Mouse (Mus musculus) forebrain, embryonic 15.5 days (tissue): ENCODE results near the gene Rab24. TPM values are rescaled to one million over a fixed set of nuclear protein-coding genes. Genes with fewer than 3 reads are reported as not detected.

Source experiments
- ATAC-seq: fragments of 200-750 bp; cut with Nextera tagmentation; replicated peaks from 2 replicates; pipeline ENCODE4 v1.8.0; 2017; ENCODE audit warnings: mild to moderate bottlenecking, moderate TSS enrichment, moderate library complexity
- H3K27ac ChIP-seq: fragments of 300-500 bp; sonication (generic); replicated peaks from 2 replicates; pipeline ENCODE4 v1.5.1; 2015; ENCODE audit warnings: mild to moderate bottlenecking, inconsistent platforms
- H3K27me3 ChIP-seq: fragments of 300-500 bp; sonication (generic); 2 replicates; pipeline ENCODE4 v1.6.1; 2015; ENCODE audit warnings: inconsistent platforms
- H3K36me3 ChIP-seq: fragments of 300-500 bp; sonication (generic); 2 replicates; pipeline ENCODE4 v1.6.1; 2015; ENCODE audit warnings: mild to moderate bottlenecking, inconsistent platforms
- H3K4me1 ChIP-seq: fragments of 300-500 bp; sonication (generic); 2 replicates; pipeline ENCODE4 v1.6.1; 2015; ENCODE audit warnings: inconsistent platforms
- H3K4me2 ChIP-seq: fragments of 300-500 bp; sonication (generic); replicated peaks from 2 replicates; pipeline ENCODE4 v1.6.1; 2015; ENCODE audit warnings: mild to moderate bottlenecking, inconsistent platforms
- H3K4me3 ChIP-seq: fragments of 300-500 bp; sonication (generic); 2 replicates; pipeline ENCODE4 v1.5.1; 2015; ENCODE audit warnings: mild to moderate bottlenecking, inconsistent platforms
- H3K9ac ChIP-seq: fragments of 300-500 bp; sonication (generic); replicated peaks from 2 replicates; pipeline ENCODE4 v1.6.1; 2015; ENCODE audit warnings: mild to moderate bottlenecking, inconsistent platforms
- H3K9me3 ChIP-seq: fragments of 300-500 bp; sonication (generic); 2 replicates; pipeline ENCODE4 v1.6.1; 2016; ENCODE audit warnings: inconsistent platforms
- WGBS: fragments of 180-500 bp; shearing (Covaris S2); methylation state at CpG from one replicate; pipeline ENCODE4 v1.1.7; 2015; ENCODE audit warnings: mixed read lengths; 5-methylcytosine and 5-hydroxymethylcytosine counted together
- polyA plus RNA-seq: library from polyadenylated mRNA; unstranded; fragments of >200 nt; fragmentation: Nextera tagmentation; extraction: Ambion mirVana; gene quantifications from 2 replicates; pipeline ENCODE4 v1.2.1, GENCODE M21; 2015

Rab24 gene
- polyA plus RNA-seq, result 114 and 118 TPM in 2 replicates

- peak; percentile 90 for ATAC-seq
- peaks cover 50% of the 10 kb centered on the region for H3K36me3 ChIP-seq
- peak within 1 kb of the TSS; percentile 73 for H3K4me3 ChIP-seq
- H3K4me2 ChIP-seq, result peak within 1 kb of the TSS; percentile 96
- H3K4me1 ChIP-seq, result peaks cover 30% of the 10 kb centered on the region
- no peaks in the 10 kb centered on the region for H3K27me3 ChIP-seq
- peak within 1 kb of the TSS; percentile 71 for H3K27ac ChIP-seq
- no peaks in the 10 kb centered on the region for H3K9me3 ChIP-seq
- under 1% methylated on average over 73 of the region's 73 CpGs for WGBS
- peak within 1 kb of the TSS; percentile 86 for H3K9ac ChIP-seq
Observed at GRCm38 (mm10) chr13:55321434-55322129, at the start of gene Rab24. Rab24 (minus strand) TSS chr13:55321946.

DNA sequence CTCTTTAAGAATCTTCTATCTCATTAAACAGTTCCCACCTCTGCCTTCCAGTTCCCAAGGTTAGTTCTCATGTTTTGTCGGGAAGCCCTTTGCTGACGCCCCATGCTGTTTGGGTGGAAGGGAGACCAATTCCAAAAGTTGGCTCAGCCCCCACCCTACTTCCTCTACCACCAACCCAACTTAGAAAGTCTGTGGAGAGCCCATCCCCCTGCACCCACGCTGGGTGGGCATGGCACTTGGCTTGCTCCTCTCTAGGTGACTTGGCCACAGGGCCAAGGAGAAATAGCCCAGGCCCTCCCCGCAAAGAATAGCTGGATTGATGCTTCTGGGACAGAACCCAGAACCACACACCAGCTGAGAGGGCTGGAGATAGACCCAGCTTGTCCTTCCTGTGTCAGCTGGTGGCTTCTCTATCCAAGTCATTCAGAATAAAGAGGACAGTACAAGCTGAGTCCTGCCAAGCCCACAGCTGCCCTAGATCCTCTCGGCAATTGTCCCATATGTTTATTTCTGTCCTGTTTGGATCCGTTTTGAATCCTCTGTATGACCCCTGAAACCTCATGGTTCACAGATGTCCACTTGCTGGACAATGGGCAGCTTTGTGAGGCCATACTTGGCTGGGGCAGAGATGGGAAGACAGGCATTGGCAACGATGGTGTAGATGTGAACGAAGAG, 49.4 kb upstream of the Rab24 start:
- H3K36me3 ChIP-seq, result no peaks in the 10 kb centered on the region
- H3K27ac ChIP-seq, result no peak overlapping the region
- 0 out of 2 replicates have a peak, but pooled peaks cover 11% of the 10 kb centered on the region for H3K27me3 ChIP-seq
- no peak overlapping the region for H3K9ac ChIP-seq
- no peak overlapping the region for H3K4me2 ChIP-seq
- no peak for ATAC-seq
- H3K9me3 ChIP-seq, result no peaks in the 10 kb centered on the region
- no peak overlapping the region for H3K4me3 ChIP-seq
- WGBS, result 71% methylated on average over 8 of the region's 8 CpGs
- H3K4me1 ChIP-seq, result no peaks in the 10 kb centered on the region

- Histone ChIP-seq H3K4me2 (no peak overlapping the region), H3K27ac (no peak overlapping the region), H3K4me3 (no peak overlapping the region), H3K36me3 (no peaks in the 10 kb centered on the region), H3K9me3 (no peaks in the 10 kb centered on the region), H3K4me1 (no peaks in the 10 kb centered on the region), H3K27me3 (peaks cover 13% of the 10 kb centered on the region; the same call in 1 of the 2 replicates), H3K9ac (no peak overlapping the region)
- 68% methylated on average over 3 of the region's 3 CpGs for WGBS
- no peak for ATAC-seq
Observed at GRCm38 (mm10) chr13:55370234-55370633, 48.5 kb upstream of the Rab24 start.

DNA sequence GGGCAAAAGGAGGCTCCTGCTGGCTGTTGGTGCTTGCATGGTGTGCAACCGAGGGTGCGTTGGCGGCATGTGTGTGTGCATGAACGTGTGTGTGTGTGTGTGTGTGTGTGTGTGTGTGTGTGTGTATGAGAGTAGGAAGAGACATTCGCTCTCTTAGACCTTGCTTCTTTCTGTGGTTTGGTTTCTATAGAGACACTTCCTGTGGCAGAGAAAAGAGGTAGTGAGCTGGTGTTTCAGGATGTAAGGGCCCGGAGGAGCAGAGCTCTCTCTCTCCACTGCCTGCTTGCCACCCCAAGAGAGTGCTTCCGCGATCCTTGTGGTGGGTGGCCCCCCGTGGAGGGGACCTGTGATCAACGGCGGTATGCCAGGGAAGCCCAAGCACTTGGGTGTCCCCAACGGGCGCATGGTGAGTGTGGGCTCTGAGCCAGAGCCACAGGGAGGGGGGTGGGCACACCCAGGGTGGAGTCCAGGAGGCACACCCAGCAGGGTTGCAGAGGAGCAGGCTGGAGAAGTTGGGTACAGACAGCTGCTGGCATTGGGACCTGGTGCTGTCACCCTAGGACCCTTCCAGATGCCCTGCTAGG, 47.9 kb upstream of the Rab24 start, which contains the start of gene Rgs14:
TSS of gene Rgs14 (plus strand) at position 202 of the 584 bp plus-strand sequence.
- no peak for ATAC-seq
- WGBS, result 62% methylated on average over 13 of the region's 13 CpGs
- peaks cover 14% of the 10 kb centered on the region; the same call in 1 of the 2 replicates for H3K27me3 ChIP-seq
- H3K36me3 ChIP-seq, result no peaks in the 10 kb centered on the region
- H3K4me3 ChIP-seq, result no peak within 1 kb of the TSS
- H3K4me1 ChIP-seq, result no peaks in the 10 kb centered on the region
- H3K9me3 ChIP-seq, result no peaks in the 10 kb centered on the region
- H3K27ac ChIP-seq, result no peak within 1 kb of the TSS
- H3K9ac ChIP-seq, result no peak within 1 kb of the TSS
- H3K4me2 ChIP-seq, result no peak within 1 kb of the TSS

GRCm38 (mm10) chr13:55368401-55368800, 46.7 kb upstream of the Rab24 start:
- Histone ChIP-seq H3K27me3 (peaks cover 10% of the 10 kb centered on the region; the same call in 1 of the 2 replicates), H3K36me3 (no peaks in the 10 kb centered on the region), H3K4me1 (no peaks in the 10 kb centered on the region), H3K4me2 (no peak overlapping the region), H3K9me3 (no peaks in the 10 kb centered on the region), H3K9ac (no peak overlapping the region), H3K27ac (no peak overlapping the region), H3K4me3 (no peak overlapping the region)
- 82% methylated on average over 7 of the region's 7 CpGs for WGBS
- ATAC-seq, result no peak

GRCm38 (mm10) chr13:55362453-55363060, 40.8 kb upstream of the Rab24 start, which contains the start of gene Lman2:
Lman2 (minus strand) TSS chr13:55362783.
- ATAC-seq, result peak; percentile 99
- WGBS, result under 1% methylated on average over 35 of the region's 35 CpGs

DNA sequence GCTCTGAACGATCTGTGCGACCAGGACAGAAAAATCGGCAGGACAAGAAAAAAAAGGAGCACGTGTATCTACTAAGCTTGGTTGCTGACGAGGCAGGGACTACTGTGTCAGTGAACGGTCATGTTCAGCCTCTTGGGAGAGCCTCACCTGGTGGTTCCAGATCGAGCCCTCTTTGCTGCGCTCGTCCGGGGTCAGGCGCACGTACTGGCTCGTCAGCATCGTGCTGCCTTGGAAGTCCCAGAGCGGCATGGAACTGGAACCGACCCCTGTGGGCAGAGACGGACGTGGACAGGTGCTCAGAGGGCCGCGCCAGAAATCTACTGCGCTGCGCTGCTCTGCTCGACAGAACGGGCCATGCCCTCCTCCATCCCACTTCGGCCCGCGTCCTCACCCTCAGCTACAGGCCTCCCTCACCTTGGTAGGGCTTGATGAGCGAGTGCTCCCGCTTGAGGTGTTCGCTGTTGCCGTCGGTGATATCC, 40.3 kb upstream of the Rab24 start:
- peaks cover 31% of the 10 kb centered on the region for H3K4me1 ChIP-seq
- under 1% methylated on average over 32 of the region's 32 CpGs for WGBS
- peak overlapping the region; percentile 67 for H3K4me3 ChIP-seq
- peak; percentile 55 for ATAC-seq
- peak overlapping the region; percentile 78 for H3K4me2 ChIP-seq
- H3K36me3 ChIP-seq, result peaks cover 19% of the 10 kb centered on the region
- peak overlapping the region; percentile 80 for H3K27ac ChIP-seq
- H3K27me3 ChIP-seq, result peaks cover 5% of the 10 kb centered on the region; the same call in 1 of the 2 replicates
- peak overlapping the region; percentile 76 for H3K9ac ChIP-seq
- H3K9me3 ChIP-seq, result no peaks in the 10 kb centered on the region

More at GRCm38 (mm10) chr13:55362453-55363060, 40.8 kb upstream of the Rab24 start, which contains the start of gene Lman2:
- peak within 1 kb of the TSS; percentile 80 for H3K27ac ChIP-seq
- H3K4me2 ChIP-seq, result peak within 1 kb of the TSS; percentile 78
- H3K4me1 ChIP-seq, result peaks cover 31% of the 10 kb centered on the region
- peaks cover 10% of the 10 kb centered on the region; the same call in 1 of the 2 replicates for H3K27me3 ChIP-seq
- peaks cover 17% of the 10 kb centered on the region for H3K36me3 ChIP-seq
- no peaks in the 10 kb centered on the region for H3K9me3 ChIP-seq
- peak within 1 kb of the TSS; percentile 67 for H3K4me3 ChIP-seq
- H3K9ac ChIP-seq, result peak within 1 kb of the TSS; percentile 76

DNA sequence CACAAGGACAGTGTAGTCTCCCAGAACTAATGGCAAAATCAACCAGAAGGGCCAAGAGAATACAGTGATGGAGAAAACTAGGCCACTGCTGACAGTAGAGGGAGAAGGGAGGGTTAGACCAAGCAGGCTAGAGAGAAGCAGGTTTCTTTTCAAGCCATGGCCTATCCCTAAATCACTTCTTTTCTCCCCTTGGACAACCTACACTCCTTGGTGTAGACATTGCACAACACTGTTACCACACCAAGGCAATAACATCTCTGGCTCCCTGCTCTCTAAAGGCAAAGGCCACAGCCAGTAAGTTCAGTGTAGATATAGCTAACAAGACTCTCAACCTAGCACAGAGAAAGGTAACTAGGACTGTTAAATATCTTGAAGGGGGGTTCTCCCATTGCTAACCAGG, 39.4 kb upstream of the Rab24 start:
- ATAC-seq, result no peak
- Histone ChIP-seq H3K36me3 (peaks cover 20% of the 10 kb centered on the region), H3K4me1 (peaks cover 31% of the 10 kb centered on the region), H3K27ac (no peak overlapping the region), H3K27me3 (peaks cover 3% of the 10 kb centered on the region; the same call in 1 of the 2 replicates), H3K4me2 (peak overlapping the region; percentile 78), H3K4me3 (peak overlapping the region; percentile 67), H3K9ac (no peak overlapping the region; the same call in 1 of the 2 replicates), H3K9me3 (no peaks in the 10 kb centered on the region)

DNA sequence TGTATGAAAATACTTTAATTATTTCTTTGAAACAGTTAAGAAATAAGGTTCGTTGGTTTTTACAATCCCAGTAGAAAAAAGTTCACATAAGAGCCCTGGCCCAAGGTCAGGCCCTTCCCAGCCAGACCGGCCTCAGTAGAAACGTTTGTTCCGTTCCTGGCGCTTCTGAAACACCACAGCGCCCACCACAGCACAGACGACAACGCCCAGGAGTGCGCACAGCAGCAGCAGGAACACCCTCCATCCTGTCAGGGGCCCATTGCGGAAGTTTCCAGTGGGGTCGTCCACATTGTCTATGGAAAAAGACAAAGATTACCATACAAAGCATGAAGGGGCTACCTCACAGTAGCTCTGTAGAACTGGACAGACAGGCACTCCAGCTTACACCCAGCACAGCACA, 25.0 kb upstream of the Rab24 start:
- no peaks in the 10 kb centered on the region for H3K9me3 ChIP-seq
- 89% methylated on average over 11 of the region's 11 CpGs for WGBS
- no peaks in the 10 kb centered on the region for H3K27me3 ChIP-seq
- no peak overlapping the region for H3K9ac ChIP-seq
- no peaks in the 10 kb centered on the region for H3K4me1 ChIP-seq
- no peak overlapping the region for H3K4me2 ChIP-seq
- peaks cover 73% of the 10 kb centered on the region for H3K36me3 ChIP-seq
- no peak overlapping the region for H3K4me3 ChIP-seq
- no peak for ATAC-seq
- H3K27ac ChIP-seq, result no peak overlapping the region

- no peak overlapping the region for H3K4me2 ChIP-seq
- H3K4me3 ChIP-seq, result no peak overlapping the region
- no peaks in the 10 kb centered on the region for H3K9me3 ChIP-seq
- no peak for ATAC-seq
- no peak overlapping the region for H3K9ac ChIP-seq
- WGBS, result 90% methylated on average over 7 of the region's 7 CpGs
- H3K27me3 ChIP-seq, result no peaks in the 10 kb centered on the region
- peaks cover 55% of the 10 kb centered on the region for H3K36me3 ChIP-seq
- H3K27ac ChIP-seq, result no peak overlapping the region
- no peaks in the 10 kb centered on the region for H3K4me1 ChIP-seq
Observed at GRCm38 (mm10) chr13:55344286-55344685, 22.5 kb upstream of the Rab24 start.

GRCm38 (mm10) chr13:55342469-55342868, 20.7 kb upstream of the Rab24 start:
- Histone ChIP-seq H3K9ac (no peak overlapping the region), H3K9me3 (no peaks in the 10 kb centered on the region), H3K36me3 (peaks cover 38% of the 10 kb centered on the region), H3K4me1 (no peaks in the 10 kb centered on the region), H3K27ac (no peak overlapping the region), H3K27me3 (no peaks in the 10 kb centered on the region), H3K4me3 (no peak overlapping the region), H3K4me2 (no peak overlapping the region)
- 48% methylated on average over 11 of the region's 11 CpGs for WGBS
- no peak for ATAC-seq
